Mouse (Mus musculus): ENCODE data around the gene Olfr1380. TPM values are rescaled to one million over a fixed set of nuclear protein-coding genes. Genes with fewer than 3 reads are reported as not detected.

Olfr1380 gene
- not detected in 2 replicates for polyA plus RNA-seq (2012; rRNA removed)

DNA sequence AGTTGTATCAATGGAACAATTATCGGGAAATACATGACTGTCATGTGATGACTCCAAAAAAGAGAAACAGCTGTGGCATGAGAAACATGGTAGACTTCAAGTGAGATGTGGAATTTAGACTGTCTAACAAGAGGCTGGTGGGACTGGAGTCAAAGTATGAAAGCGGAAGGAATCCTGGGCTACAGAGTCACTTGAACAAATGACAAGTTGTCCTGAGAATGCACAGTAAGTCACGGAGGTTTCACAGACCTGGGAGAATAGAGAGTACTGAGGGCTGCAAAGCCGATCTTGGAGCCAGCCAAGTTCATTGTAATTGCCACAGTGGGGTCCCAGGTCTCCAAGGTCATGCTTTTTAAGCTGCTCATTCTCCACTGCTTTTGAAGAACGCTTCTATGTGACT, at the start of gene Olfr1380:
Gene Olfr1380, plus strand, starts transcription at position 301 of the 400 bp plus-strand sequence.

GRCm38 (mm10) chr11:49519348-49519747, 37.3 kb upstream of the Olfr1380 start, which contains the start of gene Olfr1383:
TSS of gene Olfr1383 (plus strand) at chr11:49519648.

GRCm38 (mm10) chr11:49527947-49528346, 28.7 kb upstream of the Olfr1380 start, which contains the start of gene Olfr1382:
TSS of gene Olfr1382 (plus strand) at chr11:49528247.

DNA sequence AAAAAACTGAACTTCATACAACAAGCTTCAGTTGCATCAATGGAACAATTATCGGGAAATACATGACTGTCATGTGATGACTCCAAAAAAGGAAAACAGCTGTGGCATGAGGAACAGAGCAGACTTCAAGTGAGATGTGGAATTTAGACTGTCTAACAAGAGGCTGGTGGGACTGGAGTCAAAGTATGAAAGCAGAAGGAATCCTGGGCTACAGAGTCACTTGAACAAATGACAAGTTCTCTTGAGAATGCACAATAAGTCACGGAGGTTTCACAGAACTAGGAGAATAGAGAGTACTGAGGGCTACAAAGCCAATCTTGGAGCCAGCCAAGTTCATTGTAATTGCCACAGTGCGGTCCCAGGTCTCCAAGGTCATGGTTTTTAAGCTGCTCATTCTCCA, 13.5 kb upstream of the Olfr1380 start, which contains the start of gene Olfr1381:
Gene Olfr1381, plus strand, starts transcription at position 301 of the 400 bp plus-strand sequence.

GRCm38 (mm10) chr11:49608938-49609867, 52.5 kb downstream of the Olfr1380 start, which contains the start of gene Flt4:
TSS of gene Flt4 (plus strand) at chr11:49609263.

Other genes with a start within 250 kb of the Olfr1380 start
- gene Olfr1391, start 234.1 kb upstream of the Olfr1380 start, polyA plus RNA-seq (2012; rRNA removed) = not detected in 2 replicates
- gene Olfr1390, start 221.7 kb upstream of the Olfr1380 start, polyA plus RNA-seq (2012; rRNA removed) = not detected in 2 replicates
- gene Olfr1389, start 133.8 kb upstream of the Olfr1380 start, polyA plus RNA-seq (2012; rRNA removed) = 0.03 TPM in 1 of 2 replicates, not detected in the other
- 0.15 and 0.16 TPM in 2 replicates for gene Olfr1388, start 120.3 kb upstream of the Olfr1380 start, polyA plus RNA-seq (2012; rRNA removed)
- gene Olfr1387, start 101.5 kb upstream of the Olfr1380 start, polyA plus RNA-seq (2012; rRNA removed) = not detected in 2 replicates
- not detected in 2 replicates for gene Olfr1386, start 91.8 kb upstream of the Olfr1380 start, polyA plus RNA-seq (2012; rRNA removed)
- gene Olfr1385, start 67.8 kb upstream of the Olfr1380 start, polyA plus RNA-seq (2012; rRNA removed) = not detected in 2 replicates
- gene Olfr1384, start 50.2 kb upstream of the Olfr1380 start, polyA plus RNA-seq (2012; rRNA removed) = not detected in 2 replicates
- not detected in 2 replicates for gene Olfr1383, start 37.2 kb upstream of the Olfr1380 start, polyA plus RNA-seq (2012; rRNA removed)
- not detected in 2 replicates for gene Olfr1382, start 28.6 kb upstream of the Olfr1380 start, polyA plus RNA-seq (2012; rRNA removed)
- not detected in 2 replicates for gene Olfr1381, start 13.4 kb upstream of the Olfr1380 start, polyA plus RNA-seq (2012; rRNA removed)
- 1.7 and 2.0 TPM in 2 replicates for gene Flt4, start 52.4 kb downstream of the Olfr1380 start, polyA plus RNA-seq (2012; rRNA removed)
- gene Scgb3a1, start 106.7 kb downstream of the Olfr1380 start, polyA plus RNA-seq (2012; rRNA removed) = 0.36 and 0.39 TPM in 2 replicates
- 58.2 and 60.1 TPM in 2 replicates for gene Cnot6, start 155.8 kb downstream of the Olfr1380 start, polyA plus RNA-seq (2012; rRNA removed)
- gene Gfpt2, start 237.3 kb downstream of the Olfr1380 start, polyA plus RNA-seq (2012; rRNA removed) = 10.2 and 15.8 TPM in 2 replicates

Data from central nervous system, embryonic 18 days (tissue).